Mouse (Mus musculus): ENCODE data around the gene Hydin. TPM values are rescaled to one million over a fixed set of nuclear protein-coding genes. Genes with fewer than 3 reads are reported as not detected.

The Hydin gene
- polyA plus RNA-seq, 1 experiment, result 2.6 TPM

DNA sequence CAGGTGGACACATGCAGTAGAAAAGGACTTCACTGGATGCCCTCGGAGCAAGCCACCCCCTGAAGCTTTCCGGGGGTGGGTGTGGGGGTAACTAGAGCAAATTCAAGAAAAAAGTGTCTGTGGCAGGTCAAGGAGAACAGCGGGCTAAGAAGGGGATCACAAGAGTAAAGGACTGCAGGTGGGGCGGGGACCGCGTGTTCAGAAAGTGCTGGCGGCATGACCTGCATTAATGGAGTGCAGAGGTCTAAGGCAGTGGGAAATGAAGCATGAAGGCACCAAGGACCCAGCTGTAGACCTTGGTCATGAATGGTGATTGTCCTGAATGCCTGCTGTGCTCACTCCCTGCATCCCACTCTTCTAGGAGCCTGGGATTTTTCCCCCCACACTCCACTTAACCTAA lies 151.0 kb downstream of the Hydin start:
- TF ChIP-seq CTCF (IDR thresholded peaks at IDR 0.05; ENCODE audit: insufficient read depth, low read length) (no peak), POLR2A (IDR thresholded peaks at IDR 0.05; ENCODE audit: borderline replicate concordance, extremely low read depth, low read depth, low read length) (no peak)
- 96% methylated on average over 7 of the region's 7 CpGs for WGBS
- no peak for DNase-seq
- no peaks in the 10 kb centered on the region for H3K4me1 ChIP-seq (ENCODE audit: control insufficient read depth, insufficient read depth, low read length)
- no peak overlapping the region for H3K4me3 ChIP-seq (replicated peaks; ENCODE audit: extremely low read depth, low read depth, low read length)

DNA sequence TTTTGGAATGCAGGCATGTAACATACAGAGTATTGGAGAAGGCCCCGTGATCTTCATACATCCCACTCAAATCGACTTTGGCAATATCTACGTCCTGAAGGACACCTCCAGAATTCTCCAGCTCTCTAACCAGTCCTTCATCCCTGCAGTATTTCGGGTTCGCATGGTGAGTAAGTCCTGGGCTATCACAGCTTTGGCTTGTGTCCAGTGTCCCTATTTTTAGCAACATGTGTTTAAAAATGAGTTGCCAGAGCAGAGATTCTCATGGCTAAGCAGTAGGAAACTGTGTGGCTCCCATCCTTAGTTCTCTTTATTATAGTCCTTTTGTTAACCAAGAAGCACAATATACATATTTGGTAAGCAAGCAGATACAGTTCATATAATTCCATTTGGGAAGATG lies 152.9 kb downstream of the Hydin start:
- TF ChIP-seq POLR2A (IDR thresholded peaks at IDR 0.05; ENCODE audit: borderline replicate concordance, extremely low read depth, low read depth, low read length) (no peak), CTCF (IDR thresholded peaks at IDR 0.05; ENCODE audit: insufficient read depth, low read length) (no peak)
- Histone ChIP-seq H3K4me3 (replicated peaks; ENCODE audit: extremely low read depth, low read depth, low read length) (no peak overlapping the region), H3K4me1 (ENCODE audit: control insufficient read depth, insufficient read depth, low read length) (no peaks in the 10 kb centered on the region)
- 63% methylated on average over 5 of the region's 5 CpGs for WGBS
- no peak for DNase-seq

- DNase-seq, result no peak
- 78% methylated on average over 3 of the region's 3 CpGs for WGBS
- Histone ChIP-seq H3K4me1 (ENCODE audit: control insufficient read depth, insufficient read depth, low read length) (no peaks in the 10 kb centered on the region), H3K4me3 (replicated peaks; ENCODE audit: extremely low read depth, low read depth, low read length) (no peak overlapping the region)
- no peak for TF ChIP-seq CTCF (IDR thresholded peaks at IDR 0.05; ENCODE audit: insufficient read depth, low read length)
- TF ChIP-seq POLR2A (IDR thresholded peaks at IDR 0.05; ENCODE audit: borderline replicate concordance, extremely low read depth, low read depth, low read length), result no peak
These were observed 153.4 kb downstream of the Hydin start for GRCm38 (mm10) chr8:110420221-110420620.

DNA sequence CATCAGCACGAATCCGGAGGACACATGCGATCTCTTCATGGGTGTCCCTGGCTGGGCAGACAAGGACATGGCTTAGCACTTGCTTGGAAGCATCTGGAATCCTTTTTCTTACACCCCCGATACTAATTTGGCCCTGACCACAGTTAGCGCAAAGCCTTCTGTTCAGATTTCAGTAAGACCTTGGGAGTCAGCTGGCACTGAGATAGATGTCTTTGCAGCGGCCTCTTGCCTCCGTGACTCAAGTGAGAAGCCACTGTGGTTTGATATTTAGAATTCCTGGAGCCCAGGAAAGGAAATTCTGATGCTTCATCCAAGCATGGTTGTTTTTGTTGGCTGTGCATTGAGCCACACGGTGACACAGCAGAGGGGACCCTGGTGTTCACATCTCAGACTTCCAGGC lies 157.4 kb downstream of the Hydin start:
- no peaks in the 10 kb centered on the region for H3K4me1 ChIP-seq (ENCODE audit: control insufficient read depth, insufficient read depth, low read length)
- TF ChIP-seq POLR2A (IDR thresholded peaks at IDR 0.05; ENCODE audit: borderline replicate concordance, extremely low read depth, low read depth, low read length) (no peak), CTCF (IDR thresholded peaks at IDR 0.05; ENCODE audit: insufficient read depth, low read length) (no peak)
- WGBS, result 65% methylated on average over 8 of the region's 8 CpGs
- no peak overlapping the region for H3K4me3 ChIP-seq (replicated peaks; ENCODE audit: extremely low read depth, low read depth, low read length)
- no peak for DNase-seq

GRCm38 (mm10) chr8:110431340-110431739 lies 164.6 kb downstream of the Hydin start:
- no peak for TF ChIP-seq CTCF (IDR thresholded peaks at IDR 0.05; ENCODE audit: insufficient read depth, low read length)
- TF ChIP-seq POLR2A (IDR thresholded peaks at IDR 0.05; ENCODE audit: borderline replicate concordance, extremely low read depth, low read depth, low read length), result no peak
- H3K4me1 ChIP-seq (ENCODE audit: control insufficient read depth, insufficient read depth, low read length), result no peaks in the 10 kb centered on the region
- no peak for DNase-seq
- WGBS, result 84% methylated on average over 3 of the region's 3 CpGs
- H3K4me3 ChIP-seq (replicated peaks; ENCODE audit: extremely low read depth, low read depth, low read length), result no peak overlapping the region

- WGBS, result 67% methylated on average over 4 of the region's 4 CpGs
- DNase-seq, result no peak
- Histone ChIP-seq H3K4me3 (replicated peaks; ENCODE audit: extremely low read depth, low read depth, low read length) (no peak overlapping the region), H3K4me1 (ENCODE audit: control insufficient read depth, insufficient read depth, low read length) (no peaks in the 10 kb centered on the region)
- TF ChIP-seq CTCF (IDR thresholded peaks at IDR 0.05; ENCODE audit: insufficient read depth, low read length), result no peak
- TF ChIP-seq POLR2A (IDR thresholded peaks at IDR 0.05; ENCODE audit: borderline replicate concordance, extremely low read depth, low read depth, low read length), result no peak
These were observed 173.8 kb downstream of the Hydin start for GRCm38 (mm10) chr8:110440528-110440927.

DNA sequence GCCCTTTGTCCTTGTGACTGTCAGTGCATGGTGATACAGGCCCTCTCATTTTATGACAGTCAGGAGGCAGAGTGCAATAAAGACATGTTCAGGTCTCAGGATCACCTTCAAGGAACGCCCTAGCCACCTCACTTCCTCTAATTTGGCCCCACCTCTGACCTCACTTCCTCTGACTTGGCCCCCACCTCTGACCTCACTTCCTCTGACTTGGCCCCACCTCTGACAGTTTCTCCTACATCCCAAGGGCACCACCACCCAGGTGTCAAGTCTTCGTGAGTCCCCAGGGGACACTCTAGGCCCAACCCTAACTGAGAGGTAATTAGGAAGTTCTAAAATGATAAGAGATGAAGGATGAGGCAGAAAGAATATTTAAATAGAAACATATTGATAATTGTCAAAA lies 177.5 kb downstream of the Hydin start:
- no peaks in the 10 kb centered on the region for H3K4me1 ChIP-seq (ENCODE audit: control insufficient read depth, insufficient read depth, low read length)
- no peak for DNase-seq
- TF ChIP-seq POLR2A (IDR thresholded peaks at IDR 0.05; ENCODE audit: borderline replicate concordance, extremely low read depth, low read depth, low read length) (no peak), CTCF (IDR thresholded peaks at IDR 0.05; ENCODE audit: insufficient read depth, low read length) (no peak)
- H3K4me3 ChIP-seq (replicated peaks; ENCODE audit: extremely low read depth, low read depth, low read length), result no peak overlapping the region
- WGBS, result 80% methylated on average over 2 of the region's 2 CpGs

DNA sequence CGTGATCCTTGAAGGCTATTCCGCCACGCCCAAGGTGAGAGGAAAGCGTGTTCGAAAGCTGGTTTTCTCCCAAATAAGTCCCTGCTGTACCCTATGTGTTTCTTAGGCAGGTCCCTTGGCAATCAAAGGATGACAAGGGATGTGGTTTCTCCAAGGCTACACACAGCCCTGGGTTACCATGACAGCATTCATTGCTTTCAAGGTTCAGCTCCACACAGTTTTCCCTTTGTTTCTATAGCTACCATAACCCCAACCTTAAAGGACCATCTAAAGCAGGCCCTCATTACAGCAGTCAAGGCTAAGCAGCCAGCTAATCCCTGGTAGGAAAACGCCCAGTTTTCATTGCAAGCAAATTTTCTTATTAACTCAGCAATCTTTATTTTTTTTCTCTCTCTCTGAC lies 183.7 kb downstream of the Hydin start:
- 85% methylated on average over 6 of the region's 6 CpGs for WGBS
- H3K4me1 ChIP-seq (ENCODE audit: control insufficient read depth, insufficient read depth, low read length), result no peaks in the 10 kb centered on the region
- H3K4me3 ChIP-seq (replicated peaks; ENCODE audit: extremely low read depth, low read depth, low read length), result no peak overlapping the region
- TF ChIP-seq CTCF (IDR thresholded peaks at IDR 0.05; ENCODE audit: insufficient read depth, low read length) (no peak), POLR2A (IDR thresholded peaks at IDR 0.05; ENCODE audit: borderline replicate concordance, extremely low read depth, low read depth, low read length) (no peak)
- no peak for DNase-seq

DNA sequence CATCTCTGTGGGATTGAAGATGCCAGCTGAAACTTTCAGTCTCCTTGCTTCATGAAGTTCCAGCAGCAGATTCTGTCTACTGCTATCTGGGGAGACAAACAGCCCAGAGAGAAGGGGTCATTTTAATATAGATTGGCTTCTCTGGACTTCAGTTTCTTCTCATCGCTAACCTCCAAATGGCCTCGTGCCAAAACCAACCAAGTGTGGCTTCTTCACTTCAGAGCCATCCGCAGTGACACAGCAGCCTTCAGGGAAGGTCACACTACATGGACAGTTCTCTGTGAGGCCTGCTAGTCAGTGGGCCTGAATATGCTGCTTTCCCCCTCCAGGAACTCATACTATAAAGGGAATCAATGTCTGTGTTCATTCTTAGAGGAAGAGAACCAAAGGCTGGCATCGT lies 187.7 kb downstream of the Hydin start:
- DNase-seq, result no peak
- TF ChIP-seq POLR2A (IDR thresholded peaks at IDR 0.05; ENCODE audit: borderline replicate concordance, extremely low read depth, low read depth, low read length) (no peak), CTCF (IDR thresholded peaks at IDR 0.05; ENCODE audit: insufficient read depth, low read length) (no peak)
- no peak overlapping the region for H3K4me3 ChIP-seq (replicated peaks; ENCODE audit: extremely low read depth, low read depth, low read length)
- WGBS, result 80% methylated on average over 4 of the region's 4 CpGs
- H3K4me1 ChIP-seq (ENCODE audit: control insufficient read depth, insufficient read depth, low read length), result no peaks in the 10 kb centered on the region

DNA sequence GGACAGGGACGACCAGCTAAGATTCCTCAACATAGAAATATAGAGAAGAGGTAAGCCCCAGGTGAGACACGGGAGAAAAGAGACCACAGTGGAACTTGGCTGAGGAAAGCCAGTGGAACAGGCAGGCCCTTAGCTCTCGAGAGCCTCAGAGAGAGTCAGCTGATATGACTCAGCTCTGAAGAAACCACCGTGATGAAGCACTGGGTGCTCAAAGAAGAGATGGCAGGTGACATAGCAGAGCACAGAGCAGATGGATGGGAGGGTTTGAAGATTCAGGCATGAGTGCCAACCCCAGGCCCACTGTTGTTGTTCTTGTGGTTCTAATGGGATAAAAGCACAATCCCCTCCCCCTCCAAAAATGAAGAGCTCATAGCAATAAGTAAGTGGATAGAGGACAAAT lies 190.6 kb downstream of the Hydin start:
- no peak for DNase-seq
- TF ChIP-seq POLR2A (IDR thresholded peaks at IDR 0.05; ENCODE audit: borderline replicate concordance, extremely low read depth, low read depth, low read length) (no peak), CTCF (IDR thresholded peaks at IDR 0.05; ENCODE audit: insufficient read depth, low read length) (no peak)
- WGBS, result 69% methylated on average over 4 of the region's 4 CpGs
- H3K4me3 ChIP-seq (replicated peaks; ENCODE audit: extremely low read depth, low read depth, low read length), result no peak overlapping the region
- no peaks in the 10 kb centered on the region for H3K4me1 ChIP-seq (ENCODE audit: control insufficient read depth, insufficient read depth, low read length)
